20 mouse cellular contexts compared by ENCODE assay signal in the genomic region with DNA sequence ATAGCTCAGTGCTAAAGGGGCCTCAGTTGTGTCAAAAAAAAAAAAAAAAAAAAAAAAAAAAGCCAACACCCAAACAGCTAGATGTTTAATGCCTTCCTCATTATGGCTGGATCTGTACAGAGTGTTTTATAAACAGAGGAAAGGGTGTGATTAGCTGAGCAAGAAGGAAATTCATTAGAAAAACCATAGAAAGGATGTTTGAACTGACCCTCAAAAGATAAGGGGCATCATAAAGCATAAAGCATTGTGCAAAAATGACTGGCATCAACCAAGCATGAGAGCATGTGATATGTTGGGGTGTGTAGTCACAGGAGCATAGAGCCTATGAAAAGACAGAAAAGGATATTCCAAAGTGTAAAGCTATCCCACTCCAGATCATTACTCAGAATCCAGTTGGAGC.
"Had no signal": no experiment of that assay in that cellular context is flagged by ENCODE, and none has a peak within 500 bp of the region (broad histone marks: within the 10 kb centered on the region; RNA-seq: fewer than 3 reads in every experiment).

No protein-coding gene starts in this region.

- H3K4me3 ChIP-seq: liver, embryonic 13.5 days; liver, embryonic 15.5 days; lung, embryonic 15.5 days; midbrain, embryonic 10.5 days; midbrain, embryonic 12.5 days; myocyte; neural tube, embryonic 13.5 days; neural tube, embryonic 15.5 days had no signal

- H3K27ac ChIP-seq: liver, embryonic 13.5 days; liver, embryonic 15.5 days; lung, embryonic 15.5 days; midbrain, embryonic 10.5 days; midbrain, embryonic 12.5 days; neural tube, embryonic 13.5 days; neural tube, embryonic 15.5 days had no signal

- H3K9me3 ChIP-seq: liver, embryonic 13.5 days; liver, embryonic 15.5 days; lung, embryonic 15.5 days; midbrain, embryonic 10.5 days; midbrain, embryonic 12.5 days; neural tube, embryonic 13.5 days; neural tube, embryonic 15.5 days had no signal

- DNase-seq: liver, embryonic 13.5 days; liver, postnatal 0 days; midbrain, embryonic 14.5 days; retina, postnatal 1 day; right cerebral cortex, adult 18-20 months; right cerebral cortex, postnatal 25 days; right cerebral cortex, postnatal 4 days; spleen, adult 18-20 months; thymus, adult 18-20 months; thymus, postnatal 14 days; thymus, postnatal 36 days had no signal

- H3K27me3 ChIP-seq: liver, embryonic 13.5 days; liver, embryonic 15.5 days; lung, embryonic 15.5 days; midbrain, embryonic 12.5 days; neural tube, embryonic 13.5 days; neural tube, embryonic 15.5 days had no signal

- ATAC-seq: liver, postnatal 0 days; midbrain, embryonic 16.5 days had no signal

- H3K9ac ChIP-seq: liver, embryonic 13.5 days; liver, embryonic 15.5 days; liver, postnatal 0 days; lung, embryonic 15.5 days; midbrain, embryonic 12.5 days; neural tube, embryonic 13.5 days; neural tube, embryonic 15.5 days had no signal

- H3K4me2 ChIP-seq: liver, embryonic 11.5 days; liver, embryonic 13.5 days; liver, embryonic 15.5 days; lung, embryonic 15.5 days; midbrain, embryonic 12.5 days; neural tube, embryonic 13.5 days; neural tube, embryonic 15.5 days had no signal

- H3K4me1 ChIP-seq: liver, embryonic 13.5 days; liver, embryonic 15.5 days; lung, embryonic 15.5 days; midbrain, embryonic 10.5 days; midbrain, embryonic 12.5 days; neural tube, embryonic 13.5 days; neural tube, embryonic 15.5 days had no signal
